Mouse (Mus musculus): ENCODE results near the gene Smad3.
A peak's percentile ranks its signal among the peaks of the same experiment; 100 is the strongest.

Gene Smad3

GRCm38 (mm10) chr9:63721573-63722275 lies 36.1 kb downstream of the Smad3 start:
- no peak for DNase-seq (ENCODE audit: low spot score in 2 of 2)

- no peak for DNase-seq (ENCODE audit: low spot score in 2 of 2)
Measured at GRCm38 (mm10) chr9:63720715-63721114, 37.1 kb downstream of the Smad3 start.

GRCm38 (mm10) chr9:63719770-63720440 lies 37.9 kb downstream of the Smad3 start:
- no peak for DNase-seq (ENCODE audit: low spot score in 2 of 2)

- DNase-seq (ENCODE audit: low spot score in 2 of 2), result no peak
Measured at GRCm38 (mm10) chr9:63718735-63719358, 38.9 kb downstream of the Smad3 start.

- no peak for DNase-seq (ENCODE audit: low spot score in 2 of 2)
Measured at GRCm38 (mm10) chr9:63718170-63718569, 39.6 kb downstream of the Smad3 start.

GRCm38 (mm10) chr9:63717474-63718005 lies 40.3 kb downstream of the Smad3 start:
- DNase-seq (ENCODE audit: low spot score in 2 of 2), result no peak

- peak in 1 of 2 experiments; percentile 56 for DNase-seq (ENCODE audit: low spot score in 2 of 2)
Measured at GRCm38 (mm10) chr9:63716150-63717138, 41.4 kb downstream of the Smad3 start.

- DNase-seq (ENCODE audit: low spot score in 2 of 2), result no peak
Measured at GRCm38 (mm10) chr9:63714572-63714971, 43.2 kb downstream of the Smad3 start.

GRCm38 (mm10) chr9:63712838-63713237 lies 45.0 kb downstream of the Smad3 start:
- DNase-seq (ENCODE audit: low spot score in 2 of 2), result no peak

GRCm38 (mm10) chr9:63711580-63712230 lies 46.1 kb downstream of the Smad3 start:
- DNase-seq (ENCODE audit: low spot score in 2 of 2), result no peak

- no peak for DNase-seq (ENCODE audit: low spot score in 2 of 2)
Measured at GRCm38 (mm10) chr9:63709857-63710256, 47.9 kb downstream of the Smad3 start.

- DNase-seq (ENCODE audit: low spot score in 2 of 2), result no peak
Measured at GRCm38 (mm10) chr9:63709266-63709665, 48.5 kb downstream of the Smad3 start.

- DNase-seq (ENCODE audit: low spot score in 2 of 2), result no peak
Measured at GRCm38 (mm10) chr9:63707816-63708588, 49.8 kb downstream of the Smad3 start.

GRCm38 (mm10) chr9:63706152-63706733 lies 51.6 kb downstream of the Smad3 start:
- DNase-seq (ENCODE audit: low spot score in 2 of 2), result peak; percentile 57 to 77

GRCm38 (mm10) chr9:63704979-63705751 lies 52.6 kb downstream of the Smad3 start:
- no peak for DNase-seq (ENCODE audit: low spot score in 2 of 2)

- DNase-seq (ENCODE audit: low spot score in 2 of 2), result no peak
Measured at GRCm38 (mm10) chr9:63704131-63704530, 53.7 kb downstream of the Smad3 start.

GRCm38 (mm10) chr9:63703236-63703785 lies 54.5 kb downstream of the Smad3 start:
- DNase-seq (ENCODE audit: low spot score in 2 of 2), result no peak

GRCm38 (mm10) chr9:63702502-63703013 lies 55.2 kb downstream of the Smad3 start:
- no peak for DNase-seq (ENCODE audit: low spot score in 2 of 2)
